Mouse (Mus musculus): ENCODE data around the gene Aktip. TPM values are rescaled to one million over a fixed set of nuclear protein-coding genes. Genes with fewer than 3 reads are reported as not detected.

Aktip gene
- polyA plus RNA-seq, 1 experiment = 72.0 TPM

- DNase-seq (ENCODE audit: low read depth) = no peak
- TF ChIP-seq CTCF (IDR thresholded peaks at IDR 0.05; ENCODE audit: borderline replicate concordance, extremely low read depth, insufficient read depth, insufficient read length) = no peak
Observed at GRCm38 (mm10) chr8:91124315-91124714, 75.5 kb downstream of the Aktip start.

DNA sequence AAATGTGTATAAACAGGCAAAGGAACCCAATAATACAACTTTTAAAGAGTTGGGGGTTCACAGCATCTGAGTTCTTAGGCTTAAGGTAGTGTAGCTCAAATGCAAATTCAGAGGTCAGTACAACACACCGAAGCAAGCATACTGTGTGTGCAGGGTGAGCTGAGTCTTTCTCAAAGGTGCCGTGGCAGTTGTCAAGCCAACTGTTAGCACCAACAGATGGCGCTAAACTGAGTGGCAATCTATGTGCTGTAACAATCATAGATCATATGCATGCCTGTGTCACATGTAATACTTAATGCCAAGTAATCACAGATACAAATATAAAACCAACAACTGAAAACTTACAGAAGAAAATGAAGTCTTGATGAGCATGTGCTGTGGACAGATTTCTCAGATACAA is 81.6 kb downstream of the Aktip start:
- TF ChIP-seq POLR2A (IDR thresholded peaks at IDR 0.05; ENCODE audit: borderline replicate concordance, extremely low read depth, insufficient read depth, insufficient read length, poor library complexity, severe bottlenecking) (no peak), CTCF (IDR thresholded peaks at IDR 0.05; ENCODE audit: borderline replicate concordance, extremely low read depth, insufficient read depth, insufficient read length) (peak; percentile 36; the same call in 1 of the 2 replicates)
- DNase-seq (ENCODE audit: low read depth) = peak; percentile 31

GRCm38 (mm10) chr8:91117537-91117936 is 82.2 kb downstream of the Aktip start:
- no peak for DNase-seq (ENCODE audit: low read depth)
- TF ChIP-seq CTCF (IDR thresholded peaks at IDR 0.05; ENCODE audit: borderline replicate concordance, extremely low read depth, insufficient read depth, insufficient read length) (no peak), POLR2A (IDR thresholded peaks at IDR 0.05; ENCODE audit: borderline replicate concordance, extremely low read depth, insufficient read depth, insufficient read length, poor library complexity, severe bottlenecking) (no peak)

DNA sequence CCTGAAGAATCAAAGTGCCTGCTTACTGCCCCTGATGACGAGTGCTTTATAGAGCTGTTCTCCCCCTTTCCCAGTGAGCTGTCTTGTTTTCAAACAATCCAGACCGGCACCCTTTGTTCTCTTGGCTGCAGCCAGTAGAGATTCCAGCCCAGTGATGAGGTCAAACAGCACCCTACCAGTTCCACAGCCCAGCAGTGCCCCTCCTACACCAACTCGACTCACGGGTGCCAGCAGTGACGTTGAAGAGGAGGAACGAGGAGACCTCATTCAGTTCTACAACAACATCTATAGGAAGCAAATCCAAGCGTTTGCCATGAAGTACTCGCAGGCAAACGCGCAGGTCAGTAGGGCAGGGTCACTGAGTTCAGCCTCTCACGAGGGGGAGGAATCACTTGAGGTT is 84.9 kb downstream of the Aktip start:
- TF ChIP-seq POLR2A (IDR thresholded peaks at IDR 0.05; ENCODE audit: borderline replicate concordance, extremely low read depth, insufficient read depth, insufficient read length, poor library complexity, severe bottlenecking) = no peak
- TF ChIP-seq CTCF (IDR thresholded peaks at IDR 0.05; ENCODE audit: borderline replicate concordance, extremely low read depth, insufficient read depth, insufficient read length) = no peak

GRCm38 (mm10) chr8:91114428-91114827 is 85.3 kb downstream of the Aktip start:
- no peak for DNase-seq (ENCODE audit: low read depth)
- TF ChIP-seq CTCF (IDR thresholded peaks at IDR 0.05; ENCODE audit: borderline replicate concordance, extremely low read depth, insufficient read depth, insufficient read length) (no peak), POLR2A (IDR thresholded peaks at IDR 0.05; ENCODE audit: borderline replicate concordance, extremely low read depth, insufficient read depth, insufficient read length, poor library complexity, severe bottlenecking) (no peak)

More for the DNA sequence above, 84.9 kb downstream of the Aktip start:
- no peak for DNase-seq (ENCODE audit: low read depth)

GRCm38 (mm10) chr8:91111868-91112477 is 87.8 kb downstream of the Aktip start:
- TF ChIP-seq CTCF (IDR thresholded peaks at IDR 0.05; ENCODE audit: borderline replicate concordance, extremely low read depth, insufficient read depth, insufficient read length) (no peak), POLR2A (IDR thresholded peaks at IDR 0.05; ENCODE audit: borderline replicate concordance, extremely low read depth, insufficient read depth, insufficient read length, poor library complexity, severe bottlenecking) (no peak)

DNA sequence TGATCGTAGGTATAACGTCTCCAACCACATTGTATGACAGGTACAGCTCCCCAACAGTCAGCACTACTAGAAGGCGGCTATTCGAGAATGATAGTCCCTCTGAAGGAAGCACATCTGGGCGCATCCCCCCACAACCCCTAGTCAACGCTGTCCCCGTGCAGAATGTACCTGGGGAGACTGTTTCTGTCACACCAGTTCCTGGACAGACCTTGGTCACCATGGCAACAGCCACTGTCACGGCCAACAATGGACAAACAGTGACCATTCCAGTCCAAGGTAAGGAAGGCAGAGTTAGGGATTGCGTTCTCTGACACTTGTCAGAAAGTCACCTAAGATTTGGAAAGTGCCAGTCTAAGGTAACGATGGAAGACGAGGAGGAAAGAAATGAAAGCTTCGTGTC is 93.5 kb downstream of the Aktip start:
- no peak for TF ChIP-seq CTCF (IDR thresholded peaks at IDR 0.05; ENCODE audit: borderline replicate concordance, extremely low read depth, insufficient read depth, insufficient read length)
- TF ChIP-seq POLR2A (IDR thresholded peaks at IDR 0.05; ENCODE audit: borderline replicate concordance, extremely low read depth, insufficient read depth, insufficient read length, poor library complexity, severe bottlenecking) = no peak

More at GRCm38 (mm10) chr8:91111868-91112477, 87.8 kb downstream of the Aktip start:
- no peak for DNase-seq (ENCODE audit: low read depth)

GRCm38 (mm10) chr8:91098106-91098505 is 101.7 kb downstream of the Aktip start:
- TF ChIP-seq CTCF (IDR thresholded peaks at IDR 0.05; ENCODE audit: borderline replicate concordance, extremely low read depth, insufficient read depth, insufficient read length) (no peak), POLR2A (IDR thresholded peaks at IDR 0.05; ENCODE audit: borderline replicate concordance, extremely low read depth, insufficient read depth, insufficient read length, poor library complexity, severe bottlenecking) (no peak)
- DNase-seq (ENCODE audit: low read depth) = no peak

More for the DNA sequence above, 93.5 kb downstream of the Aktip start:
- no peak for DNase-seq (ENCODE audit: low read depth)

- no peak for DNase-seq (ENCODE audit: low read depth)
- TF ChIP-seq POLR2A (IDR thresholded peaks at IDR 0.05; ENCODE audit: borderline replicate concordance, extremely low read depth, insufficient read depth, insufficient read length, poor library complexity, severe bottlenecking) = no peak
- TF ChIP-seq CTCF (IDR thresholded peaks at IDR 0.05; ENCODE audit: borderline replicate concordance, extremely low read depth, insufficient read depth, insufficient read length) = no peak
Observed at GRCm38 (mm10) chr8:91094135-91094534, 105.6 kb downstream of the Aktip start.

DNA sequence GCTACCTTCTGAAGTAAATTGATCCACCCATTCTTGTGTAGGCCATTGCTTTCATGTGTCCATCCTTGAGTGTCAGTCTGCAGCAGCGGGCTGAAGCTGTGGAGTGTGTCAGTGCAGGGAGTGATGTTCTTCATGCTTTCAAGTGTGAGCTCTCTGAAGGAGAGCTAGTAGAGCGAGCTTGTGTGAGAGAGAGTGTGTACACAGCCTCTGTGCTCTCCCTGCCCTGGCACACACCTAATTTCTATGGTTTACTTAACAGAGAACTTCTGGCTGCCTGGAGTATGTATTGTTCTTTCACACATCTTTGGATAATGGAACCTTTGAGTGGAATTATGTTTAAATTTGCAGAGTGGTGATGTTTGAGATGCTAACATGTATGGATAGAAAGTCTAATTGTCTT is 110.2 kb downstream of the Aktip start:
- DNase-seq (ENCODE audit: low read depth) = no peak
- TF ChIP-seq CTCF (IDR thresholded peaks at IDR 0.05; ENCODE audit: borderline replicate concordance, extremely low read depth, insufficient read depth, insufficient read length) = no peak
- no peak for TF ChIP-seq POLR2A (IDR thresholded peaks at IDR 0.05; ENCODE audit: borderline replicate concordance, extremely low read depth, insufficient read depth, insufficient read length, poor library complexity, severe bottlenecking)

DNA sequence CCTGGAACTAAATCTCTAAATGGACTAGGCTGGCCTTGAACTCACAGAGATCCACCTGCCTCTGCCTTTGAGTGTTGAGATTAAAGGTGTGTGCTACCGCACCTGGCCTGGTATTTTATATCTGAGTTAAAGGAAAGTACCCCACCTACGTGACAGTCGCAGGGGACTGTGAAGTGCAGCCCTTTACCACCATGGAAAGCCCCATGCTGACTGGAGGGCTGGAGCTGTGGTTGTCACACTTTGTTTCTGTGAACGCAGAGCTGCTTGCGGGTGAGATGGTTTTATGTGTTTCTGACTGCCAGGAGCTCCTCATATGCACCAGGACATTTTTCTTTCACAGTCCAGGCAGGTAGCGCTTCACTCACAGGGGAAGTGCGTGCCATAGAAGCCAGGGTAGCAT is 111.3 kb downstream of the Aktip start:
- no peak for TF ChIP-seq CTCF (IDR thresholded peaks at IDR 0.05; ENCODE audit: borderline replicate concordance, extremely low read depth, insufficient read depth, insufficient read length)
- no peak for DNase-seq (ENCODE audit: low read depth)

DNA sequence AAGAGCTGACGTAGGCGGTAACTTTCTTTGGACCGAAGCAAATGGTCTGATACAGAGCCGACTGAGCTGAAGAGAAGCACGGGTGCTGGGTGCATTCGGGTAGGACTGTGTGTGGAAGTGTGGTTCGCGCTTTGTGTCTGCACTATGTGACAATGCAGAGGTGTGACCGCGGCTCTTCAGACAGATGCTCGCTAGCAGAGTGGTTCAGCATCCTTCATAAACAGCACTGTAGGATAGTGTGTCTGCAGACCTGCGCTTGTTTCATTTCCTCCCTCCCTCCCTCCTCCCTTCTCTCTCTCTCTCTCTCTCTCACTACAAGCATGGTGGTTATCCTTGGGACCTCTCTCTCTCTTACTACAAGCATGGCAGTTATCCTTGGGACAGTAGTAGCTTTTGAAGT is 117.3 kb downstream of the Aktip start:
- no peak for DNase-seq (ENCODE audit: low read depth)
- TF ChIP-seq CTCF (IDR thresholded peaks at IDR 0.05; ENCODE audit: borderline replicate concordance, extremely low read depth, insufficient read depth, insufficient read length) = no peak
- no peak for TF ChIP-seq POLR2A (IDR thresholded peaks at IDR 0.05; ENCODE audit: borderline replicate concordance, extremely low read depth, insufficient read depth, insufficient read length, poor library complexity, severe bottlenecking)

Data from brain, embryonic 14.5 days (tissue).